Mouse (Mus musculus) CH12.LX (cell line): Measurements from ENCODE around the gene Olfr1260. TPM values are rescaled to one million over a fixed set of nuclear protein-coding genes. Genes with fewer than 3 reads are reported as not detected.
A peak's percentile ranks its signal among the peaks of the same experiment; 100 is the strongest.

Experiments
- DNase-seq: peaks from one replicate; pipeline ENCODE4 v3.0.0-alpha.2; 2013; ENCODE audit errors: extremely low read depth
- H3K27ac ChIP-seq: 2 replicates; pipeline ENCODE4 v1.5.1; 2012; ENCODE audit warnings: low read depth, mild to moderate bottlenecking, control low read depth, moderate library complexity; ENCODE audit not compliant: insufficient read depth
- H3K27me3 ChIP-seq: replicated peaks from 2 replicates; pipeline ENCODE3; 2012; ENCODE audit warnings: inconsistent platforms
- H3K36me3 ChIP-seq, 2 experiments: replicated peaks in 1 of 2; 2 replicates each; pipeline versions ENCODE3 to v1.6.1; 2012; ENCODE audit warnings: inconsistent platforms in 1 of 2, low read length in 1 of 2, mild to moderate bottlenecking in 1 of 2, mixed read lengths in 1 of 2, moderate library complexity in 1 of 2; ENCODE audit not compliant: control insufficient read depth in 1 of 2, insufficient read depth in 1 of 2
- H3K4me1 ChIP-seq, 2 experiments: 2 replicates each; pipeline ENCODE4 v1.6.1; 2012; ENCODE audit warnings: inconsistent platforms in 1 of 2, moderate library complexity in 1 of 2; ENCODE audit not compliant: insufficient read depth in 2 of 2, control insufficient read depth in 1 of 2
- H3K4me2 ChIP-seq: 2 replicates; pipeline ENCODE4 v1.6.1; 2012; ENCODE audit warnings: low read depth, mild to moderate bottlenecking, control low read depth; ENCODE audit not compliant: poor library complexity, insufficient read depth, severe bottlenecking
- H3K4me3 ChIP-seq, 3 experiments: fragments of 150-350 bp in 1 of 3; sonication (generic) in 1 of 3; replicated peaks in 1 of 3; 2 replicates each; pipeline versions ENCODE3 to v1.5.1; 2011 to 2012; ENCODE audit warnings: low read depth in 2 of 3, low read length in 2 of 3, mild to moderate bottlenecking in 2 of 3, moderate library complexity in 2 of 3, control low read depth in 1 of 3, improper control_type of control experiment in 1 of 3, inconsistent platforms in 1 of 3, mixed read lengths in 1 of 3; ENCODE audit not compliant: poor library complexity in 1 of 3
- H3K79me2 ChIP-seq: replicated peaks from 2 replicates; pipeline ENCODE4 v1.6.1; 2012; ENCODE audit warnings: mild to moderate bottlenecking, moderate library complexity; ENCODE audit not compliant: control insufficient read depth, poor library complexity, insufficient read depth, severe bottlenecking; ENCODE audit errors: extremely low read depth
- H3K9ac ChIP-seq: 2 replicates; pipeline ENCODE4 v1.6.1; 2012; ENCODE audit warnings: low read depth, mild to moderate bottlenecking, control low read depth, moderate library complexity; ENCODE audit not compliant: insufficient read depth
- H3K9me3 ChIP-seq: replicated peaks from 2 replicates; pipeline ENCODE3; 2012; ENCODE audit warnings: low read length, inconsistent platforms, mixed read lengths
- BHLHE40 ChIP-seq: IDR thresholded peaks from 2 replicates; pipeline ENCODE4 v1.6.1; 2011; ENCODE audit warnings: mild to moderate bottlenecking, low read depth, low read length, improper control_type of control experiment
- CTCF ChIP-seq, 2 experiments: IDR thresholded peaks in 1 of 2; conservative IDR thresholded peaks in 1 of 2; 2 replicates each; pipeline ENCODE4 v1.5.1; 2011 to 2012; ENCODE audit warnings: low read depth in 2 of 2, low read length in 2 of 2, improper control_type of control experiment in 1 of 2, inconsistent platforms in 1 of 2, mild to moderate bottlenecking in 1 of 2, moderate library complexity in 1 of 2
- ELF1 ChIP-seq: IDR thresholded peaks from 2 replicates; pipeline ENCODE4 v1.6.1; 2014; ENCODE audit warnings: low read depth, mild to moderate bottlenecking, inconsistent platforms, low read length, improper control_type of control experiment
- EP300 ChIP-seq: IDR thresholded peaks from 2 replicates; pipeline ENCODE4 v1.6.1; 2011; ENCODE audit warnings: low read length, improper control_type of control experiment
- IRF4 ChIP-seq: IDR thresholded peaks from 2 replicates; pipeline ENCODE4 v1.6.1; 2014; ENCODE audit warnings: low read depth, mild to moderate bottlenecking, inconsistent platforms, low read length, improper control_type of control experiment
- KAT2A ChIP-seq: IDR thresholded peaks from 2 replicates; pipeline ENCODE4 v1.6.1; 2012; ENCODE audit warnings: low read length, improper control_type of control experiment, inconsistent platforms; ENCODE audit not compliant: insufficient replicate concordance
- MAFK ChIP-seq: IDR thresholded peaks from 2 replicates; pipeline ENCODE4 v1.6.1; 2011; ENCODE audit warnings: low read length, improper control_type of control experiment; ENCODE audit not compliant: insufficient replicate concordance
- MYC ChIP-seq: IDR thresholded peaks from 2 replicates; pipeline ENCODE4 v1.6.1; 2011; ENCODE audit warnings: low read depth, mild to moderate bottlenecking, improper control_type of control experiment, low read length
- NELFE ChIP-seq: IDR thresholded peaks from 2 replicates; pipeline ENCODE4 v1.6.1; 2011; ENCODE audit warnings: low read depth, low read length, improper control_type of control experiment
- PAX5 ChIP-seq: IDR thresholded peaks from 2 replicates; pipeline ENCODE4 v1.6.1; 2012; ENCODE audit warnings: low read length, inconsistent platforms, mixed read lengths
- POLR2A ChIP-seq: IDR thresholded peaks from 2 replicates; pipeline ENCODE4 v1.6.1; 2011; ENCODE audit warnings: low read depth, mild to moderate bottlenecking, improper control_type of control experiment, low read length
- POLR2AphosphoS2 ChIP-seq: IDR thresholded peaks from 2 replicates; pipeline ENCODE4 v1.6.1; 2011; ENCODE audit warnings: low read depth, low read length, improper control_type of control experiment
- RAD21 ChIP-seq: IDR thresholded peaks from 2 replicates; pipeline ENCODE4 v1.6.1; 2011; ENCODE audit warnings: low read depth, mild to moderate bottlenecking, low read length, improper control_type of control experiment, moderate library complexity
- RCOR1 ChIP-seq: conservative IDR thresholded peaks from 2 replicates; pipeline ENCODE4 v1.6.1; 2012; ENCODE audit warnings: low read depth, mild to moderate bottlenecking, inconsistent platforms, low read length, improper control_type of control experiment
- SIN3A ChIP-seq: IDR thresholded peaks from 2 replicates; pipeline ENCODE4 v1.6.1; 2012; ENCODE audit warnings: low read length, improper control_type of control experiment, inconsistent platforms
- TCF12 ChIP-seq: IDR thresholded peaks from 2 replicates; pipeline ENCODE4 v1.6.1; 2014; ENCODE audit warnings: low read depth, mild to moderate bottlenecking, inconsistent platforms, low read length, improper control_type of control experiment
- UBTF ChIP-seq: IDR thresholded peaks from 2 replicates; pipeline ENCODE4 v1.6.1; 2012; ENCODE audit warnings: low read depth, mild to moderate bottlenecking, inconsistent platforms, low read length, improper control_type of control experiment, moderate library complexity
- USF1 ChIP-seq: IDR thresholded peaks from 2 replicates; pipeline ENCODE4 v1.6.1; 2014; ENCODE audit warnings: low read depth, mild to moderate bottlenecking, inconsistent platforms, low read length, improper control_type of control experiment
- dilution Hi-C: fragments of 300-500 bp; cut with MboI; formaldehyde crosslinking; loops from 2 replicates; pipeline ENCODE4 v1.14.3; 2020; ENCODE audit warnings: low sequenced_read_pairs; ENCODE audit not compliant: extremely low pct_unique_long_range_greater_than_20kb, extremely low pct_ligation_motif_present
- in situ Hi-C: fragments of 300-500 bp; cut with MboI; formaldehyde crosslinking; loops from 3 replicates; pipeline ENCODE4 v1.14.3; 2019; ENCODE audit warnings: low sequenced_read_pairs, low pct_ligation_motif_present, low pct_unique_long_range_greater_than_20kb, mixed read lengths
- polyA plus RNA-seq: library from polyadenylated mRNA; unstranded; fragments of >175 nt; gene quantifications from 2 replicates; pipeline ENCODE4 v1.2.1, GENCODE M21; 2012; ENCODE audit warnings: low read depth; ENCODE audit not compliant: insufficient read length
- total RNA-seq, 2 experiments: library from RNA; depleted of rRNA; stranded (reverse); fragments of 300-350 nt in 1 of 2; fragments of >200 nt in 1 of 2; gene quantifications; 2 replicates each; pipeline ENCODE4 v1.2.3; 2012 to 2014

Olfr1260 gene
- total and polyA plus RNA-seq, 3 experiments, result not detected

GRCm38 (mm10) chr2:89948564-89948963 lies 25.6 kb upstream of the Olfr1260 start, which contains the start of gene Olfr1259:
Gene Olfr1259, minus strand, starts transcription at chr2:89948664.
- Histone ChIP-seq H3K79me2 (no peaks in the 10 kb centered on the region), H3K36me3 (no peaks in the 10 kb centered on the region), H3K27ac (no peak within 1 kb of the TSS), H3K27me3 (peaks cover 8% of the 10 kb centered on the region), H3K4me3 (no peak within 1 kb of the TSS), H3K9me3 (no peaks in the 10 kb centered on the region), H3K4me1 (no peaks in the 10 kb centered on the region), H3K9ac (no peak within 1 kb of the TSS), H3K4me2 (no peak within 1 kb of the TSS)
- in situ Hi-C loops (no loop called here), dilution Hi-C loops (no loop called here)
- DNase-seq, result no peak
- TF ChIP-seq POLR2AphosphoS2, result no peak

GRCm38 (mm10) chr2:89977709-89978108 lies 3.6 kb downstream of the Olfr1260 start:
- Histone ChIP-seq H3K27me3 (no peaks in the 10 kb centered on the region), H3K4me2 (peak overlapping the region; percentile 40), H3K36me3 (no peaks in the 10 kb centered on the region), H3K79me2 (no peaks in the 10 kb centered on the region), H3K4me1 (no peaks in the 10 kb centered on the region), H3K9ac (peak overlapping the region; percentile 32), H3K27ac (peak overlapping the region; percentile 81), H3K4me3 (no peak overlapping the region), H3K9me3 (no peaks in the 10 kb centered on the region)
- in situ Hi-C loops (no loop called here), dilution Hi-C loops (no loop called here)
- DNase-seq, result peak; percentile 2
- peak; percentile 46 for TF ChIP-seq EP300
- 0 out of 2 replicates have a peak, but pooled peaks have one; percentile 56 for TF ChIP-seq RCOR1
- TF ChIP-seq KAT2A, result no peak
- TF ChIP-seq UBTF, result no peak
- TF ChIP-seq BHLHE40, result no peak
- TF ChIP-seq POLR2A, result no peak
- TF ChIP-seq USF1, result no peak
- TF ChIP-seq NELFE, result no peak
- TF ChIP-seq IRF4, result peak; percentile 54
- TF ChIP-seq ELF1, result no peak
- no peak for TF ChIP-seq MAFK
- no peak for TF ChIP-seq RAD21
- no peak for TF ChIP-seq SIN3A
- no peak for TF ChIP-seq TCF12
- TF ChIP-seq CTCF (conservative IDR thresholded peaks at IDR 0.05 in 1 of 2, IDR thresholded peaks at IDR 0.05 in 1 of 2; ENCODE audit: low read depth in 2 of 2, low read length in 2 of 2), result no peak

GRCm38 (mm10) chr2:89990921-89991320 lies 16.8 kb downstream of the Olfr1260 start, which contains the start of gene Olfr1261:
Gene Olfr1261, plus strand, starts transcription at chr2:89991221.
- in situ Hi-C loops, result no loop called here
- dilution Hi-C loops, result no loop called here

More at GRCm38 (mm10) chr2:89990921-89991320, 16.8 kb downstream of the Olfr1260 start, which contains the start of gene Olfr1261:
- H3K79me2 ChIP-seq, result no peaks in the 10 kb centered on the region
- H3K27me3 ChIP-seq, result peaks cover 1% of the 10 kb centered on the region
- no peaks in the 10 kb centered on the region for H3K36me3 ChIP-seq
- no peak within 1 kb of the TSS for H3K4me3 ChIP-seq
- no peaks in the 10 kb centered on the region for H3K4me1 ChIP-seq
- H3K4me2 ChIP-seq, result no peak within 1 kb of the TSS
- TF ChIP-seq EP300, result no peak
- TF ChIP-seq PAX5, result no peak
- no peak for TF ChIP-seq MYC
- TF ChIP-seq KAT2A, result no peak
- no peaks in the 10 kb centered on the region for H3K9me3 ChIP-seq
- no peak within 1 kb of the TSS for H3K9ac ChIP-seq
- no peak for DNase-seq
- H3K27ac ChIP-seq, result no peak within 1 kb of the TSS
